Mouse (Mus musculus): Measurements from ENCODE around the gene Dennd2d.

GRCm38 (mm10) chr3:106490239-106490638, 8.0 kb downstream of the Dennd2d start:
- TF ChIP-seq CTCF (IDR thresholded peaks at IDR 0.05; ENCODE audit: borderline replicate concordance, extremely low read depth, insufficient read depth, insufficient read length) (no peak), POLR2A (IDR thresholded peaks at IDR 0.05; ENCODE audit: borderline replicate concordance, extremely low read depth, insufficient read depth, insufficient read length, poor library complexity, severe bottlenecking) (no peak)
